Mouse (Mus musculus): Measurements from ENCODE around the gene N4bp2l1. TPM values are rescaled to one million over a fixed set of nuclear protein-coding genes. Genes with fewer than 3 reads are reported as not detected.

The N4bp2l1 gene
- total RNA-seq (2023; ENCODE audit: inconsistent age) = 135 to 168 TPM (median 143 TPM) in 4 replicates

DNA sequence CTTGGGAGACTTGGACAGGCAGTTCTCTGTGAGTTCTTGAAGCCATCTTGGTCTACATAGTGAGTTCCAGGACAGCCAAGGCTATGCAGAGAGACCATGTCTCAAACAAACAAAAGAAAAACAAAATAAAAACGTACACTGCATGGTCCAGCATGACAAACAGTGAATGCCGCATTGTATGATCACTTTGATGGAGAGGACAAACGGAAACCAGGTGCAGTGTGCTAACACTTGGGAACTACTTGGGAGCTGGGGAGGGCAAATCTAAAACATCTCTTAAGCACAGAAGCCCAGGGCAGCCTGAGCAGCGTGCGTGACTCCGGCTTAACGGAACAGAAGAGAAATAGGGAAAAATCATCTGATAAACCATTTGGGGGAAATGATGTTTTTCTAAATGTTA, at the start of gene N4bp2l1:
N4bp2l1 (minus strand) TSS at position 101 of the 400 bp plus-strand sequence.

DNA sequence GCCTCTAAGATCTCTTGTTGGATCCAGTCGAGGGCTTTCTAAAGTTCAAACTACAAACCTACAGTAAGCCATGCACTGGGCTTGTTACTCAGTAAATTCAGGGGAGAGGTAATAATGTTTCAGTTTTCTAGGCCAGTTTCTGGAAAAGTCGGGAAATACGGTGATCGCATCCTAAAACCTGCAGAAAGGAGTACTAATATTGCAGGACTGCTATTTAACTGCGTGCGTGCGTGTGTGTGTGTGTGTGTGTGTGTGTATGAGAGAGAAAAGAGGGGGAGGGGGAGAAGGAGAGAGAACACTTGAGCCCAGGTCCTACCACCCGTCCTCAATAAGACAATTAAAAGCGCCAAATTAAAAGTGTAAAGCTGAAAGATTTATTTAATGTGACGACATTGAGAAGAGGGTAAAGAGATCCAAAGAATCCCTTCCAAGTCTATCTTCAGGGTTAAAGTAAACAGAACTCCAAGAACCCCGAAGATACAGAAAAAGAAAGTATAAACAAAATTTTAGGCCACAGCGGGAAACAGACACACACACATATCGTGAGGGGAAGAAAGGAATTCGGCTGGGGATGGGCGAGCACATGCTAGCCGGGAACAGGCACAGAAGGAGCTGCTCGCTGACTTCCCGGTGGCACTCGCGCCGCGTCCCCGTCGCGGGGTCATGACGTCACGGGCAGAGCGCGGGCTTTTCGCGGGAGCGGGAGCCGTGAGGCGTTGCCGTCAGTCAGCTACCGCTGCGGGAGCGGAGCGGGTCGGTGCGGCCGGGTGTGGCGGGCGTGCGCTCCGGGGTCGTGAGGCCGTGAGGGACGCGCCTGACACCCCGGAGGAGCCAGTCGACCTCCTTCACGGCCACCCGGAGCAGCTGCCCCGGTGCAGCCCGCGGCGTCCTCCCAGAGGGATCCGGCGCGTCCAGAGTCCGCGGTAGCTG, 74.8 kb downstream of the N4bp2l1 start, which contains the start of gene Brca2:
Brca2 (plus strand) TSS at position 694 of the 930 bp plus-strand sequence.

Other genes starting within 250 kb of the N4bp2l1 start
- not detected in 4 replicates for gene Zar1l, start 79.0 kb downstream of the N4bp2l1 start, total RNA-seq (2023; ENCODE audit: inconsistent age)
- 9.4 to 14.0 TPM (median 10.5 TPM) in 4 replicates for gene Brca2, start 74.6 kb downstream of the N4bp2l1 start, total RNA-seq (2023; ENCODE audit: inconsistent age)
- 149 to 162 TPM (median 155 TPM) in 4 replicates for gene N4bp2l2, start 69.0 kb upstream of the N4bp2l1 start, total RNA-seq (2023; ENCODE audit: inconsistent age)
- gene Pds5b, start 76.6 kb upstream of the N4bp2l1 start, total RNA-seq (2023; ENCODE audit: inconsistent age) = 52.4 to 61.0 TPM (median 54.5 TPM) in 4 replicates